Comparison of ENCODE assay signal across 8 mouse cellular contexts in the genomic region with DNA sequence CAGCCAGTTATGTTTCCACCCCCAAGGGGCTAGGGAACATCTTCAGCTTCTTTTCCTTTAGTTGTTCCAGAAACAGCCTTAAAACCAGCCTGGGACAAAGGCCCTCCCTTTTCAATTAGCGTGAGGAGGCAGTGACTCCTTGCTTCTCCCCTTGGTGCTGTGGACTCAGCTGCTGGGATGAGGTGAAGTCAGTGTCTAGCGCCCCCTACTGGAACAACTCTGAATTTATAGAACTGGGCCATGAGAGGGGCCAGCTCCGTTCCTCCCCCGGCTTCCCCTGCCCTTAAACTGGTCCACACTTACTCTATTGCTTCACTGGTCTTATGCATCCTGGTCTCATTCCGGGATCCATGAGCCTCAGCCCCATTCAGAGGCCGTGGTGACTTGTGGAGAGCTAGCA. TPM values are rescaled to one million over a fixed set of nuclear protein-coding genes. Genes with fewer than 3 reads are reported as not detected.
DNase-seq lines count a peak whose midpoint lies in the region; ATAC-seq lines count a peak whose summit lies in the region.

No protein-coding gene starts in this region.

- ATAC-seq in forebrain, embryonic 11.5 days (replicated peaks; ENCODE audit: low FRiP score): 0 out of 2 replicates have a peak, but pooled peaks have one; percentile 22
- ATAC-seq in forebrain, embryonic 12.5 days (ENCODE audit: low FRiP score): no peak
- ATAC-seq in megakaryocyte-erythroid progenitor cell, adult 5-6 weeks (replicated peaks; ENCODE audit: low FRiP score, low TSS enrichment, poor library complexity, severe bottlenecking): 0 out of 2 replicates have a peak, but pooled peaks have one; percentile 31

- H3K4me2 ChIP-seq in forebrain, embryonic 11.5 days (ENCODE audit: low read depth, low read length, severe bottlenecking): no peak overlapping the region
- no peak overlapping the region for H3K4me2 ChIP-seq in forebrain, embryonic 12.5 days

- no peak overlapping the region for H3K4me3 ChIP-seq in forebrain, embryonic 11.5 days (ENCODE audit: low read depth, low read length)
- H3K4me3 ChIP-seq in forebrain, embryonic 12.5 days (replicated peaks): no peak overlapping the region

- peaks cover 5% of the 10 kb centered on the region; the same call in 1 of the 2 replicates for H3K4me1 ChIP-seq in forebrain, embryonic 11.5 days (replicated peaks; ENCODE audit: control insufficient read depth, insufficient read depth, low read length)
- H3K4me1 ChIP-seq in forebrain, embryonic 12.5 days: peaks cover 29% of the 10 kb centered on the region

- DNase-seq in forebrain, embryonic 11.5 days (ENCODE audit: low spot score): peak; percentile 75
- peak; percentile 36 for DNase-seq in ovary, postnatal 14 days (ENCODE audit: low spot score)
- DNase-seq in ovary, adult 18-20 months (ENCODE audit: low spot score): no peak
- peak; percentile 71 to 83 for DNase-seq in cerebellum, postnatal 10 days
- peak; percentile 33 for DNase-seq in kidney, postnatal 10 days
- DNase-seq in thymus, postnatal 14 days: peak; percentile 70

- no peaks in the 10 kb centered on the region for H3K36me3 ChIP-seq in forebrain, embryonic 11.5 days (ENCODE audit: control insufficient read depth, insufficient read depth, low read length)
- peaks cover 61% of the 10 kb centered on the region for H3K36me3 ChIP-seq in forebrain, embryonic 12.5 days (replicated peaks)

- no peaks in the 10 kb centered on the region for H3K27me3 ChIP-seq in forebrain, embryonic 11.5 days (ENCODE audit: control insufficient read depth, insufficient read depth, low read length)
- 0 out of 2 replicates have a peak, but pooled peaks cover 6% of the 10 kb centered on the region for H3K27me3 ChIP-seq in forebrain, embryonic 12.5 days

- WGBS in forebrain, embryonic 11.5 days: 31% methylated on average over 6 of the region's 6 CpGs
- 39% methylated on average over 6 of the region's 6 CpGs for WGBS in forebrain, embryonic 12.5 days

- H3K9ac ChIP-seq in forebrain, embryonic 11.5 days (ENCODE audit: low read length): no peak overlapping the region
- H3K9ac ChIP-seq in forebrain, embryonic 12.5 days: no peak overlapping the region

- no peaks in the 10 kb centered on the region for H3K9me3 ChIP-seq in forebrain, embryonic 11.5 days (ENCODE audit: control insufficient read depth, low read length)
- no peaks in the 10 kb centered on the region for H3K9me3 ChIP-seq in forebrain, embryonic 12.5 days

- H3K27ac ChIP-seq in forebrain, embryonic 11.5 days (ENCODE audit: low read depth, low read length): no peak overlapping the region
- H3K27ac ChIP-seq in forebrain, embryonic 12.5 days: no peak overlapping the region

RNA-seq across cellular contexts. Expression of gene Mroh3, which starts 37.4 kb away (rescaled TPM):
- 0.41 TPM in 1 of 2 replicates, not detected in the other for polyA plus RNA-seq in forebrain, embryonic 11.5 days (2014; fragmentation: Nextera tagmentation; extraction: Ambion mirVana)
- 0.20 TPM in 1 of 2 replicates, not detected in the other for polyA plus RNA-seq in forebrain, embryonic 12.5 days (2016; fragmentation: Nextera tagmentation; extraction: Ambion mirVana)
- total RNA-seq in megakaryocyte-erythroid progenitor cell, adult 5-6 weeks (2014; fragmentation: Nextera tagmentation): not detected in 2 replicates
- not detected in 2 replicates for total RNA-seq in megakaryocyte-erythroid progenitor cell, adult 5-6 weeks (2017)

RNA-seq across cellular contexts. Expression of gene Kif21b, which starts 44.0 kb away (rescaled TPM):
- 16.4 and 19.1 TPM in 2 replicates for polyA plus RNA-seq in forebrain, embryonic 11.5 days (2014; fragmentation: Nextera tagmentation; extraction: Ambion mirVana)
- polyA plus RNA-seq in forebrain, embryonic 12.5 days (2016; fragmentation: Nextera tagmentation; extraction: Ambion mirVana): 45.7 and 47.7 TPM in 2 replicates
- 13.7 and 21.6 TPM in 2 replicates for total RNA-seq in megakaryocyte-erythroid progenitor cell, adult 5-6 weeks (2014; fragmentation: Nextera tagmentation)
- total RNA-seq in megakaryocyte-erythroid progenitor cell, adult 5-6 weeks (2017): 4.0 and 5.7 TPM in 2 replicates

RNA-seq across cellular contexts. Expression of gene Inava, which starts 58.9 kb away (rescaled TPM):
- 19.5 and 19.8 TPM in 2 replicates for polyA plus RNA-seq in forebrain, embryonic 11.5 days (2014; fragmentation: Nextera tagmentation; extraction: Ambion mirVana)
- 13.9 and 15.1 TPM in 2 replicates for polyA plus RNA-seq in forebrain, embryonic 12.5 days (2016; fragmentation: Nextera tagmentation; extraction: Ambion mirVana)
- not detected in 2 replicates for total RNA-seq in megakaryocyte-erythroid progenitor cell, adult 5-6 weeks (2014; fragmentation: Nextera tagmentation)
- total RNA-seq in megakaryocyte-erythroid progenitor cell, adult 5-6 weeks (2017): not detected in 2 replicates
